Mouse (Mus musculus) hindbrain, embryonic 12.5 days (tissue): ENCODE measurements at regions not wholly inside any gene's neighbourhood (a gene's known extent, or its start where the extent isn't known, plus 50 kb on each side); places are given as distances from the start of the nearest gene placed in this dataset.

Source experiments
- ATAC-seq: fragments of 200-750 bp; cut with Nextera tagmentation; 2 replicates; pipeline ENCODE4 v1.8.0; 2017; ENCODE audit warnings: moderate TSS enrichment; ENCODE audit not compliant: low FRiP score
- H3K27ac ChIP-seq: fragments of 300-500 bp; sonication (generic); 2 replicates; pipeline ENCODE4 v1.5.1; 2016; ENCODE audit warnings: mild to moderate bottlenecking
- H3K27me3 ChIP-seq: fragments of 300-500 bp; sonication (generic); 2 replicates; pipeline ENCODE4 v1.6.1; 2016; ENCODE audit warnings: mild to moderate bottlenecking
- H3K36me3 ChIP-seq: fragments of 300-500 bp; sonication (generic); 2 replicates; pipeline ENCODE4 v1.6.1; 2016; ENCODE audit warnings: mild to moderate bottlenecking
- H3K4me1 ChIP-seq: fragments of 300-500 bp; sonication (generic); 2 replicates; pipeline ENCODE4 v1.6.1; 2016
- H3K4me2 ChIP-seq: fragments of 300-500 bp; sonication (generic); replicated peaks from 2 replicates; pipeline ENCODE4 v1.6.1; 2016; ENCODE audit warnings: mild to moderate bottlenecking
- H3K4me3 ChIP-seq: fragments of 300-500 bp; sonication (generic); 2 replicates; pipeline ENCODE4 v1.5.1; 2016; ENCODE audit warnings: mild to moderate bottlenecking
- H3K9ac ChIP-seq: fragments of 300-500 bp; sonication (generic); 2 replicates; pipeline ENCODE4 v1.6.1; 2016; ENCODE audit warnings: mild to moderate bottlenecking, moderate library complexity
- H3K9me3 ChIP-seq: fragments of 300-500 bp; sonication (generic); replicated peaks from 2 replicates; pipeline ENCODE4 v1.6.1; 2016; ENCODE audit warnings: mild to moderate bottlenecking
- WGBS: fragments of 180-500 bp; shearing (Covaris S2); methylation state at CpG from one replicate; pipeline ENCODE4 v1.1.7; 2016; 5-methylcytosine and 5-hydroxymethylcytosine counted together

DNA sequence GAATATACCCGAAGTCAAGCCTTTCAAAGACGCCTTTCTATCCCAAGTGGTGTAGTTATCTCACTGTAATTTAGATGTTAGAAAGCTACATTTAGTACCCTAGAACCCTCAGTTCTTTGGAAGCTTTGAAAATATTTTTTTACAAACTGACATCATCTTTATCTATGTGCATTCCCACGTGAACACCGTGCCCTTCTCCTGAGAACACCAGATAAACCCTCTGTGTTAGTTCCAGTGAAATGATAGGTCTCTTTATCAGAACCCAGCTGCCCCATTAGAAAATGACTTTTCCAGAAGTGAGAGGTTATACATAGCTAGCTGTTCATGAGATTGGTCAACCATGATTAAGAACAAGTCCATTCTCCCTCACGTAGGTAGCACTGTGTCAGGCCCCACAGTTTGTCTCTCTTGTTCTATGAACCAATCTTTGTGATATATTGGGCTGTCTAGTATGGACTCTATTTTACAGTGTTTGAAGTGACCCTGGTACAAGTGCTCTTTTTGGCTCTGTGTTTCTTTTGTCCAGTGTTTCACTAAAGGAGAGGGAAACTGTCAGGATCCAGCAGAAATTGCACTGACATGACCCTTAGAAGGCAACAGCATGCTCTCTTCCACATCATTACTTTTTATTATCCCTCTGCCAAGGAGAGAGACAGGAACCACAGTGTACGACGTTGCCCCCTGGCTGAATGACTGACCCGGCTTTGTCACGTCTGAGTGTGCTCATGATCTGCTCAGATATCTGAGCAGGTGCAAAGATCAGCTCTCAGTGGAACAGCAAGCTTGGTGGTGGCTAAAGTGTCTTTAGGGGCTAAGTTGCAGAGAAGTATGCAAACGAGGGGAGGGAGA is 1717.9 kb upstream of the Gm7489 start:
- no peaks in the 10 kb centered on the region for H3K9me3 ChIP-seq
- WGBS = 68% methylated on average over 10 of the region's 10 CpGs
- no peak overlapping the region for H3K4me3 ChIP-seq
- no peaks in the 10 kb centered on the region for H3K36me3 ChIP-seq
- no peak for ATAC-seq
- no peaks in the 10 kb centered on the region; the same call in 1 of the 2 replicates for H3K27me3 ChIP-seq
- H3K9ac ChIP-seq = no peak overlapping the region
- no peak overlapping the region for H3K27ac ChIP-seq
- peaks cover 3% of the 10 kb centered on the region for H3K4me1 ChIP-seq
- H3K4me2 ChIP-seq = no peak overlapping the region

DNA sequence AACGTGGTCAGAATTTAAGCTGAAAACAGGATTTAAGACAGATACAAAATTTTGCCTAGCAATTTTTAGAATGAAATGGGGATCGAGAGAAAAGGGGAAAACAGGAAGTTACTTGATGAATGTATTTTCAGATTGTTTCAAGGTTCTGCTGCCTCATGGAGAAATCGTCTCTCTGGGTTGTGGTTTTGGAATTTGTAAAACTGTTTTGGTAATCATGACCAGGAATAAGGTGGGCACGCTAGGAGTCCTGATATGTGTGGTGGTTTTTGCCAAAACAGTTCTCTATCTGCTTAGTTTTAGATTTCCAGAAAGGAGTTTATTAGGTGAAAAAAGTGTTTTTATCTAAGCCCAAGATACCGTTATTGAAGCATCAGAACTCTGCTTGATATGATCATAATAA is 1716.9 kb upstream of the Gm7489 start:
- H3K4me1 ChIP-seq = no peaks in the 10 kb centered on the region
- H3K4me2 ChIP-seq = no peak overlapping the region
- no peaks in the 10 kb centered on the region; the same call in 1 of the 2 replicates for H3K27me3 ChIP-seq
- 85% methylated on average over 5 of the region's 5 CpGs for WGBS
- H3K27ac ChIP-seq = no peak overlapping the region
- H3K9me3 ChIP-seq = no peaks in the 10 kb centered on the region
- ATAC-seq = no peak
- H3K36me3 ChIP-seq = no peaks in the 10 kb centered on the region
- H3K4me3 ChIP-seq = no peak overlapping the region
- no peak overlapping the region for H3K9ac ChIP-seq

DNA sequence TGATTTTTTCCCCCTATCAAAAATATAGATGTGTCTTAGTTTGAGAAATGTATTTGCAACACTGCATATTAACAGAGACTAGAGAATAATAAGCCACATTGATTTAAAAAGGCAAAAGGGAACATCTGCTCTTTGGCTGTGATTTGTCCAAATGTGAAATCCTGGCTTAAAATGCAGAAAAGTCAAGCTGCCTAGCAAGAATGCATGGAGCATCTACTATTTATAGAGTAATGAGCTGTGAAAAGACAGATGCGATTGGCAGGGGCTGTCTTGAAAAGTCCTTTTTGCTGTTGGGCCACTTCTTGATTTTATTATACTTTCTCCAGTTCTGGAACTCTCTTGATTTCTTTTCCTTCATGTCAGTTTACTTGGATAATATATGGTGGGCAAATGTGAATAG is 1707.8 kb upstream of the Gm7489 start:
- H3K4me1 ChIP-seq = no peaks in the 10 kb centered on the region
- no peaks in the 10 kb centered on the region for H3K27me3 ChIP-seq
- no peak overlapping the region for H3K4me2 ChIP-seq
- no peak overlapping the region for H3K27ac ChIP-seq
- WGBS = 84% methylated on average over 1 of the region's 1 CpGs
- no peak for ATAC-seq
- no peaks in the 10 kb centered on the region for H3K9me3 ChIP-seq
- H3K36me3 ChIP-seq = no peaks in the 10 kb centered on the region
- no peak overlapping the region for H3K4me3 ChIP-seq
- no peak overlapping the region for H3K9ac ChIP-seq

DNA sequence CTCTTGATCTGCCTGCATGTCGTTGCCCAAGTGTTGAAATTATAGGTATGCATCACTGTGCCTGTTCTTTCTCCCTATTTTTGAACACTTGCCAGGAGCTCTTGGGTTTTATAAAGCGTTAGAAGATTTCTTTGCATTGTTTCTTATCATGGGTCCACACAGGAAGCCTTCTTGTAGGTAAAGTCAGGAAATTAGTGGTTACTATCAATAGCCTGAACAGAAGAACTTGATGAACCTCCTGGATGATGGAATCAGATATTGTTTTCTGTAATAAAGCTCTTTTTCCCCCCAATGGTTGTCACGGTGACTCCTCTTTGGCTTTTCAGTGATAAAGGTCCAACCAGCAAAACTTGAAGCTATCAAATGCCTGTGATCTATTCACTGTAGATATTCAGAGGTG is 1706.0 kb upstream of the Gm7489 start:
- no peak overlapping the region for H3K4me3 ChIP-seq
- no peak for ATAC-seq
- H3K4me2 ChIP-seq = no peak overlapping the region
- 86% methylated on average over 3 of the region's 3 CpGs for WGBS
- no peaks in the 10 kb centered on the region for H3K9me3 ChIP-seq
- H3K9ac ChIP-seq = no peak overlapping the region
- no peak overlapping the region for H3K27ac ChIP-seq
- H3K4me1 ChIP-seq = no peaks in the 10 kb centered on the region
- H3K27me3 ChIP-seq = no peaks in the 10 kb centered on the region
- H3K36me3 ChIP-seq = no peaks in the 10 kb centered on the region

DNA sequence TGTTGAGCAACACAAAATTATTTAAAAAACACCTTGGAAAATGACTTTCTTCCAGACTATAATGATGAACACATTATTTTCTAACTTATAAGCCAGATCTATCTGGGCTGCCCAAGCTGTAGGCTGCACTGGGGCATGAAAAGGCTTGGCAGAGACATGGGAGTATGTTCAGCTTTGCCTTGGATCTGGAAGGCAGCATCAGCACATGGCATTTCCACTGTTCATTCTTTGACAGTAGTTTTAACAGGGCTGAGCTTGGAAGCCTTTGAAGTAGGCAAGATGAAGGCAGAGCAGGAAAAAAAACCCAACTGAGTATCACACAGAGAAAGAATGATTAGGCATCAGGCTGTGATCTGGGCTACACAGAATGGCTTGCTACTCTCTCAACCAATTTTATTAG is 1705.3 kb upstream of the Gm7489 start:
- H3K4me2 ChIP-seq = no peak overlapping the region
- no peak overlapping the region for H3K9ac ChIP-seq
- no peaks in the 10 kb centered on the region for H3K9me3 ChIP-seq
- no peaks in the 10 kb centered on the region for H3K4me1 ChIP-seq
- no peak overlapping the region for H3K4me3 ChIP-seq
- H3K36me3 ChIP-seq = no peaks in the 10 kb centered on the region
- no peaks in the 10 kb centered on the region for H3K27me3 ChIP-seq
- no peak for ATAC-seq
- no peak overlapping the region for H3K27ac ChIP-seq

DNA sequence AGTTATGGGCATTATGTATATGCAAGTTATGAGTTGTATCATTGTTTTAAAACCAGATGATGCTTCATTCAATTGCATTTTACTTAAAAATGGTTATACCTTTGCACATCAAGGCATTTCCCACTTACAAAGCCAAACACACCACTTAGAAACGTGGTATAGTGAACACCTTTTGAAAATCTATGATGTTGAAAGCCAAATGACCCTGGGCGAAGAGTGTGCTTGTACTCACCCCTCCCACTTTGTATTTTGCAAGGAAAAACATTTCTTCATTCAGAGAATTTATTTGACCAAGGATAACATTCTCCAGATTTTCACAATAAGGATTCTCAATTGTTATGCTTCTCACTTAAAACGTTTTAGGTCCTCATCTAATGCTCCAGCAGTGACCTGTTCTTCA is 1693.5 kb upstream of the Gm7489 start:
- no peaks in the 10 kb centered on the region for H3K9me3 ChIP-seq
- no peak for ATAC-seq
- H3K4me2 ChIP-seq = no peak overlapping the region
- no peak overlapping the region for H3K9ac ChIP-seq
- 64% methylated on average over 3 of the region's 3 CpGs for WGBS
- no peaks in the 10 kb centered on the region for H3K4me1 ChIP-seq
- no peaks in the 10 kb centered on the region for H3K27me3 ChIP-seq
- no peaks in the 10 kb centered on the region for H3K36me3 ChIP-seq
- no peak overlapping the region for H3K4me3 ChIP-seq
- no peak overlapping the region for H3K27ac ChIP-seq

DNA sequence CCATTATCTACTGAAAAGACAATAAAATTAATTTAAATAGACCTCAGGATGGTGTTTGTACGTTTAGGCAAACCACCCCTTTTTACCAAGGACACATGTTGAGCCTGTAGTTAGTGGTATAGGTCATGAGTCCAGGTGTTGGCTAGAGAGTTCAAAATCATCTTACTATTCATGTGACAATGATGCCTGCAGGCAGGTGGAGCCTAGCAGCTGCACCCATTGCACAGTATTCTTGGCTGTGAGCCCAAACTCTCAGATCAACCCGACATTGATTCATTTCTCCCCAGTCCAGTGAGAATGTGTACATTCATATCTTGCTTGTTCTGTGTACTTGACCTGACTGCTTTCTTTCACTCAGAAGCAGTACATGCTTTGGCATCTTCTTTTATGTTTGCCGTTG is 1677.4 kb upstream of the Gm7489 start:
- WGBS = 87% methylated on average over 3 of the region's 3 CpGs
- no peak for ATAC-seq

DNA sequence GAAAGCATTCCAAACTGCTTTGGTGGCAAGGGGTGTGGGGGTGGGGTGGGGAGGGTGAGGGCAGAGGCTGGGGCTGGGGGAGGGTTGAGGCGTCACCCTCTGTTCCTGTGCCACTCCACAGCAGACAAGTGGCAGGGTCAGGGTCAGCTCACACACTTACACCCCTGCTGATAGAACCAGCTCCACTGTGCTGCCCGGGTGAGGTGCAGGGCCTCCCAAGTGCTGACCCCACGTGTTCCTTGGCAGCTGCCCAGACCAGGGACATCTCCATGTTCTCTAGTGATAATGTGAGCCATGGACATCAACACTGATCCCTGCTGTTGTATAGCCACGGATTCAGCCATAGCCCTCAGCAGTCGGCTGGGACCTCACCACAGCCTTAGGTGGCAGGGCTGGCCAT is 1652.3 kb upstream of the Gm7489 start:
- Histone ChIP-seq H3K27me3 (no peaks in the 10 kb centered on the region), H3K4me1 (no peaks in the 10 kb centered on the region), H3K36me3 (no peaks in the 10 kb centered on the region), H3K4me2 (no peak overlapping the region), H3K9me3 (no peaks in the 10 kb centered on the region), H3K9ac (no peak overlapping the region), H3K4me3 (no peak overlapping the region), H3K27ac (no peak overlapping the region)
- WGBS = 85% methylated on average over 5 of the region's 5 CpGs
- ATAC-seq = no peak

More for the DNA sequence above, 1677.4 kb upstream of the Gm7489 start:
- Histone ChIP-seq H3K27ac (no peak overlapping the region), H3K27me3 (no peaks in the 10 kb centered on the region), H3K4me1 (no peaks in the 10 kb centered on the region), H3K9ac (no peak overlapping the region), H3K9me3 (no peaks in the 10 kb centered on the region), H3K4me3 (no peak overlapping the region), H3K4me2 (no peak overlapping the region), H3K36me3 (no peaks in the 10 kb centered on the region)

DNA sequence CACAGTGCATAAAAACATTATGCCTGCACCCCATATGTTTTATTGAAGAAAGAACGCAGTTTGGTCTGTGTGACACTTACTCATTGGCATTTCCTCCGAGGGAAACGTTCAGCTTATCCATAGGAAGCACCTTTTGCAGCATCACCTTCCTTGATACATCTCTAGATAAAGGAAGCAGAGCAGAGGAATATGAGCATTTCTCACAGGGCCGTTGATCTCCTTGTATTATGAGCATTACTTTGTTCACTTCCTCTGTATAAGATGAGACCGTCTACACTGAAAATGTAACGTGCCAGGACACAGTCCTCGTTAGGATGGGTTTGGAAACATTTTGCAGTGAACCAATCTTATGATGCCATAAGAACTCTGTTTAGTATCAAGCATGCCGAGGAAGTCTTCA is 1648.5 kb upstream of the Gm7489 start:
- no peak overlapping the region for H3K4me2 ChIP-seq
- WGBS = 75% methylated on average over 8 of the region's 8 CpGs
- no peaks in the 10 kb centered on the region for H3K9me3 ChIP-seq
- ATAC-seq = no peak
- no peak overlapping the region for H3K4me3 ChIP-seq
- no peaks in the 10 kb centered on the region for H3K36me3 ChIP-seq
- H3K4me1 ChIP-seq = no peaks in the 10 kb centered on the region
- no peaks in the 10 kb centered on the region for H3K27me3 ChIP-seq
- no peak overlapping the region for H3K9ac ChIP-seq
- no peak overlapping the region for H3K27ac ChIP-seq

DNA sequence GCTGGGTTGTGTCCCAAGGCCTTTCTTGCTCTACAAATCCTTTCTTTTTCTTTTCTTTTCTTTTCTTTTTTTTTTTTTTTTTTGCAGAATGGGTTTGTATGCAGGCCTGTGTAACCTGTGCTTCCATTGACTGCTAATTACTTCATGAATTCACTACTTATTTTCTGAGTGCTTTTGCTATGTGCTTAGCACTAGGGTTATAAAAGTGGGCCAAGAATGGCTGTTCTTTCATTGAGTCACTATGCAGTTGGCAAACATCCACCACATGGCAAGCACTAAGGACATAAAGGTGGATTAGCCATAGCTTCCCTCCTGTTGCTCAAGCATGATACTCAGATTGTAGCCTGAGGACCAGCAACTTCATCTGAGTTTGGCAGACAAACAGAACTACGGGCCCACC is 1641.8 kb upstream of the Gm7489 start:
- no peak overlapping the region for H3K4me2 ChIP-seq
- 88% methylated on average over 1 of the region's 1 CpGs for WGBS
- ATAC-seq = no peak
- no peak overlapping the region for H3K4me3 ChIP-seq
- H3K27ac ChIP-seq = no peak overlapping the region
- H3K4me1 ChIP-seq = no peaks in the 10 kb centered on the region
- no peaks in the 10 kb centered on the region for H3K9me3 ChIP-seq
- no peaks in the 10 kb centered on the region for H3K36me3 ChIP-seq
- H3K27me3 ChIP-seq = no peaks in the 10 kb centered on the region
- no peak overlapping the region for H3K9ac ChIP-seq
